Comparison of ENCODE assay signal across 8 mouse cellular contexts in genomic region chr2:158767742-158768339, GRCm38 (mm10). TPM values are rescaled to one million over a fixed set of nuclear protein-coding genes. Genes with fewer than 3 reads are reported as not detected.
DNase-seq lines count a peak whose midpoint lies in the region; ATAC-seq lines count a peak whose summit lies in the region.

Gene Fam83d, plus strand, starts transcription at chr2:158768093.

- peak within 1 kb of the TSS; percentile 47 for H3K4me3 ChIP-seq in hindbrain, embryonic 14.5 days (replicated peaks; ENCODE audit: low read length)

- H3K9me3 ChIP-seq in hindbrain, embryonic 14.5 days (ENCODE audit: control insufficient read depth, low read length) = no peaks in the 10 kb centered on the region

- WGBS in hindbrain, embryonic 14.5 days = 0% methylated on average over 48 of the region's 48 CpGs

- H3K4me1 ChIP-seq in hindbrain, embryonic 14.5 days (replicated peaks; ENCODE audit: control insufficient read depth, insufficient read depth, low read length) = 0 out of 2 replicates have a peak, but pooled peaks cover 4% of the 10 kb centered on the region

- ATAC-seq in hindbrain, embryonic 14.5 days (ENCODE audit: low FRiP score) = peak; percentile 99

- no peak within 1 kb of the TSS for H3K27ac ChIP-seq in hindbrain, embryonic 14.5 days

- peak within 1 kb of the TSS; percentile 51 for H3K9ac ChIP-seq in hindbrain, embryonic 14.5 days

- no peaks in the 10 kb centered on the region for H3K27me3 ChIP-seq in hindbrain, embryonic 14.5 days (ENCODE audit: control insufficient read depth, insufficient read depth, low read length)

- H3K36me3 ChIP-seq in hindbrain, embryonic 14.5 days (replicated peaks; ENCODE audit: control insufficient read depth, insufficient read depth) = no peaks in the 10 kb centered on the region

- H3K4me2 ChIP-seq in hindbrain, embryonic 14.5 days (replicated peaks) = peak within 1 kb of the TSS; percentile 99

- peak; percentile 98 for DNase-seq in R1 (ENCODE audit: low read depth, low spot score)
- peak; percentile 83 to 91 for DNase-seq in cerebellum, postnatal 25 days
- DNase-seq in frontal cortex, postnatal 25 days (ENCODE audit: low spot score in 2 of 2) = peak; percentile 86 to 91
- DNase-seq in hindbrain, embryonic 14.5 days (ENCODE audit: low spot score) = peak; percentile 90
- peak; percentile 93 for DNase-seq in layer of hippocampus, postnatal 36 days
- peak; percentile 99 for DNase-seq in lung, postnatal 36 days
- DNase-seq in retina, postnatal 1 day = peak; percentile 98
- peak; percentile 89 to 93 for DNase-seq in urinary bladder, adult 18-20 months (ENCODE audit: low spot score in 2 of 2)

RNA-seq across cellular contexts. Expression of gene Fam83d, which starts in this region (rescaled TPM):
- polyA plus RNA-seq in hindbrain, embryonic 14.5 days (2014; fragmentation: Nextera tagmentation; extraction: Ambion mirVana) = 7.5 and 7.6 TPM in 2 replicates
- 1 to 10 TPM; 4.4 to 5.4 TPM for total RNA-seq in layer of hippocampus, postnatal 36 days (2021)
